Mouse (Mus musculus) mouse embryonic stem cell (cell line): ENCODE measurements around the gene Slc25a26.

Experiments
- in situ Hi-C, 2 experiments: fragments of 300-500 bp; cut with MboI; formaldehyde crosslinking; loops; 1 replicate in 1 of 2; 3 replicates in 1 of 2; pipeline ENCODE4 v1.14.3; 2019 to 2020; ENCODE audit warnings: low sequenced_read_pairs in 2 of 2, low pct_unique_long_range_greater_than_20kb in 1 of 2, mixed read lengths in 1 of 2; ENCODE audit not compliant: unreplicated experiment in 1 of 2

The Slc25a26 gene

GRCm38 (mm10) chr6:94649637-94650036 lies 149.5 kb downstream of the Slc25a26 start:
- in situ Hi-C loops, result no loop called here

DNA sequence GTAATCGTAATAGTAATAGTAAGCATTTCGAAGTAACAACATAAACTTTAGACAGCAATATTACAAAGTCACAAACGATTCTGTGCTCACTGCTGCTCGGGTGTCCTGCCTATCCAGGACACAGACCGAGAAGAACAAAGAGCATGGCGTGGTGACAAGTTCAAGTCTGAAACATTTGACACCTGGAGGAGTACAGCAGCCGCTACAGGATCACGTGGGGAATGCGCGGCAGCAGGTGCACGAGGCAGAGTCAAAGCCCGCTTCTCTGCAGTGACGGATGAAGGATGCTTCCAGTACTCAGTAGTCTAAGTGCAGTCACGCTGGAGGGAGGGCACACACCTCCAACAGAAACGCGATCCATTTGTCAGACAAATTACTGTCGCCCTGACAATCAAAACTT lies 151.4 kb downstream of the Slc25a26 start:
- in situ Hi-C loops, result no loop called here

DNA sequence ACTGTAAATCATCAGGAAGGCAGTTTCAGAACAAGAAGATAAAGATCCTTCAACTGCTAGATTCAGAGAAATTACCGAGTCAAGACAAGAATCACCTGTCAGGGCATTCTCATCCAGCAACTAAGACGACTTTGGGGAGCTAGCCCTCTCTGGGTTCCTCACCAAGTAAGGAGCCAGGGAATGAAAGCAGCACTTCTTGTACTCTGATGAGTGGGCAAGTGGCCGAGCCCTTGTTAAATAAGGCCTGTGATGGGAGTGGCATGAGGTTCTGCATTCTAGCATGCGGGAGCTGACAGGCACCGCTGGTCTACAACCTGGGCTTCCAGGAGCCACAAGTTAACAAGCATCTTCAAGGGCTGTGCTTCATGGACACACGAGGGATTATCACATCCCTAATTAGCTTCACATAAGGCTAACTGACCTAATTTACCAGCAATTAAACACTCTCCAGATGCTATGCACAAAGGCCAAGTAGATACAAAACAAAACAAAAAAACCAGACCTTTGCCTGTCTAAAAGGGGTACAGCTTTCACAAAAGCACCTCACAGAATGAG lies 152.6 kb downstream of the Slc25a26 start:
- in situ Hi-C loops, result no loop called here

GRCm38 (mm10) chr6:94653388-94654316 lies 153.5 kb downstream of the Slc25a26 start:
- in situ Hi-C loops, result no loop called here
